Mouse (Mus musculus) brain, adult 2 months (tissue): ENCODE measurements around the gene B230118H07Rik.
A peak's percentile ranks its signal among the peaks of the same experiment; 100 is the strongest.

Experiments used
- DNase-seq: peaks from one replicate; pipeline ENCODE4 v3.0.0; 2011; ENCODE audit warnings: low read depth, low spot score

Gene B230118H07Rik

GRCm38 (mm10) chr2:101591356-101591755, 58.0 kb downstream of the B230118H07Rik start:
- peak; percentile 39 for DNase-seq

- peak; percentile 47 for DNase-seq
These were observed 67.9 kb downstream of the B230118H07Rik start for GRCm38 (mm10) chr2:101581418-101581817.

- DNase-seq = no peak
These were observed 68.4 kb downstream of the B230118H07Rik start for GRCm38 (mm10) chr2:101580977-101581376.

- DNase-seq = peak; percentile 63
These were observed 68.9 kb downstream of the B230118H07Rik start for GRCm38 (mm10) chr2:101580428-101580827.

GRCm38 (mm10) chr2:101580027-101580426, 69.3 kb downstream of the B230118H07Rik start:
- no peak for DNase-seq

GRCm38 (mm10) chr2:101577243-101577642, 72.1 kb downstream of the B230118H07Rik start:
- DNase-seq = no peak

- no peak for DNase-seq
These were observed 80.1 kb downstream of the B230118H07Rik start for GRCm38 (mm10) chr2:101569230-101569629.

- DNase-seq = no peak
These were observed 81.8 kb downstream of the B230118H07Rik start for GRCm38 (mm10) chr2:101567490-101567889.

- DNase-seq = no peak
These were observed 85.6 kb downstream of the B230118H07Rik start for GRCm38 (mm10) chr2:101563776-101564175.

GRCm38 (mm10) chr2:101563206-101563605, 86.1 kb downstream of the B230118H07Rik start:
- DNase-seq = peak; percentile 26

GRCm38 (mm10) chr2:101559431-101559830, 89.9 kb downstream of the B230118H07Rik start:
- no peak for DNase-seq

GRCm38 (mm10) chr2:101555886-101556285, 93.4 kb downstream of the B230118H07Rik start:
- no peak for DNase-seq

- no peak for DNase-seq
These were observed 95.5 kb downstream of the B230118H07Rik start for GRCm38 (mm10) chr2:101553851-101554250.

- no peak for DNase-seq
These were observed 97.0 kb downstream of the B230118H07Rik start for GRCm38 (mm10) chr2:101552301-101552700.

GRCm38 (mm10) chr2:101551026-101551719, 98.2 kb downstream of the B230118H07Rik start:
- no peak for DNase-seq

GRCm38 (mm10) chr2:101550176-101550575, 99.2 kb downstream of the B230118H07Rik start:
- DNase-seq = no peak

GRCm38 (mm10) chr2:101548866-101549265, 100.5 kb downstream of the B230118H07Rik start:
- no peak for DNase-seq

GRCm38 (mm10) chr2:101545593-101545992, 103.7 kb downstream of the B230118H07Rik start:
- no peak for DNase-seq

GRCm38 (mm10) chr2:101543704-101544417, 105.5 kb downstream of the B230118H07Rik start:
- DNase-seq = peak; percentile 41

- DNase-seq = peak; percentile 51
These were observed 112.4 kb downstream of the B230118H07Rik start for GRCm38 (mm10) chr2:101536887-101537286.

- peak; percentile 41 for DNase-seq
These were observed 115.6 kb downstream of the B230118H07Rik start for GRCm38 (mm10) chr2:101533741-101534140.

GRCm38 (mm10) chr2:101525503-101526381, 123.6 kb downstream of the B230118H07Rik start:
- peak; percentile 90 for DNase-seq
